Mouse (Mus musculus) embryonic fibroblast, embryonic 13.5 days (primary cell): ENCODE results near the gene B3galnt2.

ENCODE experiments used
- CTCF ChIP-seq: IDR thresholded peaks from 2 replicates; pipeline ENCODE4 v1.5.1; 2011; ENCODE audit warnings: mild to moderate bottlenecking, control low read depth, low read length, moderate library complexity, borderline replicate concordance; ENCODE audit not compliant: insufficient read depth
- POLR2A ChIP-seq: IDR thresholded peaks from 2 replicates; pipeline ENCODE4 v1.6.1; 2011; ENCODE audit warnings: low read depth, mild to moderate bottlenecking, control low read depth, low read length, moderate library complexity

- TF ChIP-seq CTCF (no peak), POLR2A (peak; percentile 89)
These were observed 85.2 kb downstream of the B3galnt2 start, which contains the start of gene Tbce for GRCm38 (mm10) chr13:14039292-14039965.
